27 mouse cellular contexts compared by ENCODE assay signal in the genomic region with DNA sequence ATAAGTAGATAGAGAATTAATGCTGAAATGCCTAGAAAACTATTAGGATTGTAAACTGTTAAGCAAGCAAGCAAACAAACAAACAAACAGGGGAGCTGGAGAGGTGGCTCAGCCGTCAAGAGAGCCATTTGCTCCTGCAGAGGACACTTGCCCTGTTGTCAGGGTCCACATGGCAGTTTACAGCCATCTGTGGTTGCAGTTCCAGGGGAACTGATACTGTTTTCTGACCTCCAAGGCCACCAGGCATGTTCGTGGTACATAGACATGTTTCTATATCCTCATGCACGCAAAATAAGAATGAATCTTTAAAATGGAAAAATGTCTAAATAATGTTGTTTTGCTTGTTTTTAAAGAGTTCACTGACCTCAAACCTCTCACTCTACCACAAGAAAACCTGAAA. TPM values are rescaled to one million over a fixed set of nuclear protein-coding genes. Genes with fewer than 3 reads are reported as not detected.
A peak's percentile ranks its signal among the peaks of the same experiment; 100 is the strongest.
DNase-seq lines count a peak whose midpoint lies in the region; ATAC-seq lines count a peak whose summit lies in the region.
"Had no signal": no experiment of that assay in that cellular context is flagged by ENCODE, and none has a peak within 500 bp of the region (broad histone marks: within the 10 kb centered on the region; RNA-seq: fewer than 3 reads in every experiment).

No protein-coding gene starts in this region.

- no peaks in the 10 kb centered on the region for H3K27me3 ChIP-seq in heart, embryonic 12.5 days (replicated peaks)
- H3K27me3 ChIP-seq in embryonic facial prominence, embryonic 10.5 days (replicated peaks; ENCODE audit: low read depth, poor library complexity, severe bottlenecking): no peaks in the 10 kb centered on the region
- H3K27me3 ChIP-seq in hindbrain, embryonic 16.5 days (replicated peaks; ENCODE audit: control insufficient read depth, insufficient read depth, low read length): no peaks in the 10 kb centered on the region
- H3K27me3 ChIP-seq: forebrain, embryonic 13.5 days; hindbrain, embryonic 13.5 days; Patski had no signal

- no peak overlapping the region for H3K4me3 ChIP-seq in heart, embryonic 12.5 days
- H3K4me3 ChIP-seq in embryonic facial prominence, embryonic 10.5 days: no peak overlapping the region
- no peak overlapping the region for H3K4me3 ChIP-seq in hindbrain, embryonic 16.5 days (ENCODE audit: low read length)
- H3K4me3 ChIP-seq: forebrain, embryonic 10.5 days; forebrain, embryonic 13.5 days; gastrocnemius, adult 2 months; hindbrain, embryonic 10.5 days; hindbrain, embryonic 13.5 days had no signal

- no peaks in the 10 kb centered on the region for H3K9me3 ChIP-seq in heart, embryonic 12.5 days (replicated peaks)
- H3K9me3 ChIP-seq in embryonic facial prominence, embryonic 10.5 days: no peaks in the 10 kb centered on the region
- H3K9me3 ChIP-seq in hindbrain, embryonic 16.5 days (ENCODE audit: control insufficient read depth, low read length): peaks cover 4% of the 10 kb centered on the region; the same call in 1 of the 2 replicates
- H3K9me3 ChIP-seq: G1E; hindbrain, embryonic 10.5 days; hindbrain, embryonic 13.5 days had no signal

- no peak overlapping the region for H3K9ac ChIP-seq in heart, embryonic 12.5 days
- H3K9ac ChIP-seq in hindbrain, embryonic 16.5 days (ENCODE audit: low read depth, low read length): no peak overlapping the region
- H3K9ac ChIP-seq: forebrain, embryonic 13.5 days; hindbrain, embryonic 13.5 days had no signal

- H3K4me1 ChIP-seq in heart, embryonic 12.5 days (replicated peaks): 0 out of 2 replicates have a peak, but pooled peaks cover 3% of the 10 kb centered on the region
- H3K4me1 ChIP-seq in embryonic facial prominence, embryonic 10.5 days: peaks cover 38% of the 10 kb centered on the region
- no peaks in the 10 kb centered on the region for H3K4me1 ChIP-seq in hindbrain, embryonic 16.5 days (ENCODE audit: control insufficient read depth, insufficient read depth, low read depth, low read length)
- H3K4me1 ChIP-seq: forebrain, embryonic 13.5 days; hindbrain, embryonic 13.5 days had no signal

- no peak for ATAC-seq in heart, embryonic 12.5 days (ENCODE audit: insufficient number of reproducible peaks, low FRiP score)
- ATAC-seq in megakaryocyte, adult 5-6 weeks (ENCODE audit: poor library complexity, severe bottlenecking): peak; percentile 49; the same call in 1 of the 2 replicates
- ATAC-seq in hindbrain, embryonic 16.5 days: no peak
- ATAC-seq: forebrain, embryonic 13.5 days; forebrain, embryonic 16.5 days; hindbrain, postnatal 0 days; inflammation-experienced regulatory T-cells, adult 6 months; intestine, embryonic 16.5 days; Patski had no signal

- H3K27ac ChIP-seq in heart, embryonic 12.5 days (ENCODE audit: poor library complexity, severe bottlenecking): no peak overlapping the region
- 0 out of 2 replicates have a peak overlapping the region, but pooled peaks have one; percentile 30 for H3K27ac ChIP-seq in embryonic facial prominence, embryonic 10.5 days (replicated peaks)
- H3K27ac ChIP-seq in hindbrain, embryonic 16.5 days (ENCODE audit: low read depth, low read length): no peak overlapping the region
- H3K27ac ChIP-seq: forebrain, embryonic 10.5 days; forebrain, embryonic 13.5 days; gastrocnemius, adult 2 months; hindbrain, embryonic 10.5 days; hindbrain, embryonic 13.5 days; hindbrain, postnatal 0 days had no signal

- H3K36me3 ChIP-seq in heart, embryonic 12.5 days: peaks cover 9% of the 10 kb centered on the region; the same call in 1 of the 2 replicates
- peaks cover 20% of the 10 kb centered on the region for H3K36me3 ChIP-seq in embryonic facial prominence, embryonic 10.5 days (replicated peaks)
- H3K36me3 ChIP-seq in hindbrain, embryonic 16.5 days (ENCODE audit: control insufficient read depth, insufficient read depth, low read length): no peaks in the 10 kb centered on the region
- H3K36me3 ChIP-seq: hindbrain, embryonic 13.5 days had no signal

- WGBS in heart, embryonic 12.5 days: 81% methylated on average over 3 of the region's 3 CpGs
- WGBS in embryonic facial prominence, embryonic 10.5 days: 91% methylated on average over 3 of the region's 3 CpGs
- 98% methylated on average over 3 of the region's 3 CpGs for WGBS in hindbrain, embryonic 16.5 days

- no peak overlapping the region for H3K4me2 ChIP-seq in heart, embryonic 12.5 days
- no peak overlapping the region for H3K4me2 ChIP-seq in hindbrain, embryonic 16.5 days (ENCODE audit: low read length)
- H3K4me2 ChIP-seq: forebrain, embryonic 13.5 days; hindbrain, embryonic 13.5 days had no signal

- DNase-seq in heart, adult 11 months: peak; percentile 60
- DNase-seq in embryonic facial prominence, embryonic 10.5 days (ENCODE audit: low spot score): no peak
- no peak for DNase-seq in cerebellum, postnatal 14 days
- DNase-seq: adrenal gland, postnatal 10 days; adrenal gland, postnatal 36 days; cerebellum, adult 18-20 months; cerebellum, adult 9-10 months; cerebellum, postnatal 25 days; embryo, embryonic 11 days; gastrocnemius, adult 2 months; gastrocnemius, postnatal 14 days; heart, adult 18-20 months; heart, postnatal 36 days; kidney, adult 18-20 months had no signal

RNA-seq across cellular contexts. Expression of a gene that starts 52.0 kb away (rescaled TPM):
- 62.3 and 63.6 TPM in 2 replicates for polyA plus RNA-seq in heart, embryonic 12.5 days (2016; fragmentation: Nextera tagmentation; extraction: Ambion mirVana)
- polyA plus RNA-seq in embryonic facial prominence, embryonic 10.5 days (2016; fragmentation: Nextera tagmentation; extraction: Ambion mirVana): 72.3 and 80.2 TPM in 2 replicates
- 43.3 and 45.3 TPM in 2 replicates for total RNA-seq in megakaryocyte, adult 5-6 weeks (2015)
- 50.6 and 53.0 TPM in 2 replicates for total RNA-seq in megakaryocyte, adult 5-6 weeks (2017)
- polyA plus RNA-seq in hindbrain, embryonic 16.5 days (2015; fragmentation: Nextera tagmentation; extraction: Ambion mirVana): 13.7 and 14.3 TPM in 2 replicates
